Mouse (Mus musculus) spleen, postnatal 14 days (tissue): ENCODE measurements around the gene Btbd1.
A peak's percentile ranks its signal among the peaks of the same experiment; 100 is the strongest.

ENCODE experiments used
- DNase-seq, 2 experiments: peaks; one replicate each; pipeline ENCODE4 v3.0.0; 2021 to 2022; ENCODE audit warnings: low spot score in 2 of 2

Btbd1 gene

DNA sequence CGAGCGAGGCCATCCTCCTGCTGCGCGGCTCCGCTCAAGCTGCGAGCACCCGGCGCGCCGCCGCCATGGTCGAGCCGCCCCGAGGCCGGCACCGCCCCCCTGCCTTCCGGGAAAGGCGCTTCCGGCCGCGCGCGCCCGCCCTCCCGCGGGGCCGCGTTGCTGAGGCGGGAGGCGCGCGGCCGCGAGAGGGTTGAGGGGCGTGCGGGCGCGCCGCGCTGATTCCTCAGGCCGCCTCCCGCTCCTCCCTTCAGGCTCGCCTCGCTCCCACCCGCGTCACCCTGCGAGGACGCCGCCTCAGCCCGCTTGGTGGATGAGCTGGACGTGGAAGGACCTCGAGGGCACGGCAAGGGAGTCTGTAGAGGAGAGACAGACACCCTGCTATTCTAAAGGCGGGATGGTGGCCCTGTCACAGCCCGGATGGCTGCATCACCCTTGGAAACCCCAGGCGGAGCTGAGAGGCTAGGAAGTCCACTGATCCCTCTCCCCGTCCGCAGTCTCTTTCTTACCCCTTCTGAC, at the start of gene Btbd1:
TSS of gene Btbd1 (minus strand) at position 53 of the 516 bp plus-strand sequence.
- DNase-seq: peak; percentile 66 to 77

GRCm38 (mm10) chr7:81875372-81875771, 46.1 kb upstream of the Btbd1 start:
- DNase-seq: no peak

DNA sequence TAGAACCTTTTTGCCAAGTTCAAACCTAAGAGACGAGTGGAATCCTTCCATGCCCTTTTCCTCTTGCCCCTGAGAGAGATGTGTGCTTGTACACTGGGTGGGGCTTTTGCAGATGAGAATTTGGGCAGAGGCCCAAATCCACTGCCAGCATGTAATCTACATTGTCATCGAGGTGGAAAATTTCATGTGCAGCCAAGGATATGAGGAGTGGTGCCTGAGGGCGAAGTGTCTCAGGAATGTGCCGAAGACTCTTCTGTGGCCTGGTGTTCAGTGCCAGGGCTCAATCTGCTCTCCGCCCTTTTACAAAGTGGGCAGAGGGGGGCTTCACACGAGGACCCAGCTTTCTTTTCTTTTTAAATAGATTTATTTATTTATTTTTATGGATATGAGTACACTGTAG, 45.4 kb upstream of the Btbd1 start:
- no peak for DNase-seq

DNA sequence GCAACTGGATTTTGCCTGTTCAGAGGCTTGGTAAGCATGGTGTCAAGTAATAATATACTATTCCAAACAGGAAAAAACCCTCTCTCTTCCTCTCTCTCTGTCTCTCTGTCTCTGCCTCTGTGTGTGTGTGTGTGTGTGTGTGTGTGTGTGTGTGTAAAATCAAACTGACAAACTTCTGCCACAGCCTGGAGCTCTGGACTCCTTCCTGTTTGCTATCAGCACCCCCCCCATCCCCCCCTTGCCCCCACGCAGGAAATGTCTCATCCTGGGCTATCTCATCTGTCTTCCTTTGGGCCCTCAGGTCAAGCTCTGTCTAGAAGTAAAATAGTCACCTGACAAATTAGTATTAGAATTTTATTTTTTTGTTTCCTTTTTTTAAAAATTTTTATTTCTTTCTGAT, 44.6 kb upstream of the Btbd1 start:
- DNase-seq: no peak

DNA sequence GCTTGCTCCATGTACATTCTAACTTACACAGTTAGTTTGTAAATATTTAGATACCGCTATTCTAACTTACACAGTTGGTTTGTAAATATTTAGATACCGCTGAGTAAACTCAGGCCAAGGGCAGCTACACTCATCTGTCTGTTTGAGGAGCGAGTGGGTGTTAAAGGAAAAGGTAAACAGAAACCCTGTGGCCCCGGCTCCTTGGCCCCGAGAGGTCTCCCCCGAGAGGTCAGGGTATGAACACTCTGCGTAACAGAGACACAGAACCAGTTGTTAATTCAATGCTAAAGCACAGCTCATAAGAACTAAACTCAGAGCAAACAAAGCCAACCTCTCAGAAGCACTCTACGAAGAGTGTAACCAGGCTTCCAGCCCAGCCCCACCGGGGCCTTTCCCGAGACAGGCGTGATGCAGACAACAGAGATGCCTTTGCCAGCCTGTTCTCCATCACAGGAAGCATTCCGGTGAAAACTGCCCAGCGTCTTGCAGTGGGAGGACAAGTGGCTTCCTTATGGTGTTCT, 43.3 kb upstream of the Btbd1 start:
- DNase-seq: no peak

DNA sequence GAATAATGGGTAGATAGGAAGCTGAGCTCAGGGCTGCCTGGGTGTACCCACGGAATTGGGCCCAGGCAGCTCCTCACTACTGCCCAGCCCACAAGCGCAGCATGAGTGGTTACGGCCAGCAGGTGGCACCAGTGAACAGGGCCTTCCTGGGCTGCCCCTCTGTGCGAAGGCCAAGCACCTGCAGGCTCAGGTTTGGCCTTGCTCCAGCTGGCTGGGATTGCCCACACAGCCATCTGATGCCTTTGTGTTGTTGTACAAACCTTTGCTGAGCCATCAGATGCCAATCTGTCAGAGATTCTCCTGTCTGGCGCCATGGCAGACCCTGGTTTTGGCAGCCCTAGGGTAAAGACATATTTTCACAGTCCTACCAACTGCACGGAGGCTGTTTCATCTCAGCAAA, 38.9 kb upstream of the Btbd1 start:
- DNase-seq: peak; percentile 40 to 62

DNA sequence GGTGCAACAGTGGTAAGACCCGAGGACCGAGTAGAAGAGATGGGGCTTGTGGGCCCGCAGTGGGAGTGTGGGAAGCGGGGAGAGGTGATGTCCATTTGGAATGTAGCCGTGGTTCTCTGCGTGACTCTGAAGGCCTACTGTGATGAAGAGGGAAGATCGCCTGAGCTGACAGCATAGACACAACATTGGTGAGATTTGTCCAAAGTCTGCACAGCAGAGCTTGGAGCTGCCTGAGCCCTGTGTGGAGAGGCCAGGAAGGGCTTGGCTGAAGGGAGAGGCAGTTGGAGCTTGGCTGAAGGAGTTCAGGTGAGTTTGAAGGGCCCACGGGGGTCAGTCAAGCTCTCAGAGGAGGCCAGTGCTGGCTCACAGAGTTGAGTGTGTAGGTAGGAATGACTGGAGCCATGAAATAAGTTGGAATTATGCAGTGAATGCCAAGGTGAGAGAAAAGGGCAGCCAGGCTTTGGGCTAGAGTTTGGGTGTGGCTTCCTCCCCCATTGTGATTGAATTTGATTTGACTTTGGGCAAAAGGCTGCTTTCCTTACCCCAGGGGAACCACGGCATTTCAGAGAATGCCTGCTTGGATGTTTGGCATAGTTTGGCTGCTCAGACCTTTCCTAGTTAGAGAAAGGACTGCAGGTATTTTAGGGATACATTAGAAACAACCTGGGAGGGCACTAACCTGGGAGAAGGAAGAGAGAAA, 38.1 kb upstream of the Btbd1 start:
- no peak for DNase-seq

DNA sequence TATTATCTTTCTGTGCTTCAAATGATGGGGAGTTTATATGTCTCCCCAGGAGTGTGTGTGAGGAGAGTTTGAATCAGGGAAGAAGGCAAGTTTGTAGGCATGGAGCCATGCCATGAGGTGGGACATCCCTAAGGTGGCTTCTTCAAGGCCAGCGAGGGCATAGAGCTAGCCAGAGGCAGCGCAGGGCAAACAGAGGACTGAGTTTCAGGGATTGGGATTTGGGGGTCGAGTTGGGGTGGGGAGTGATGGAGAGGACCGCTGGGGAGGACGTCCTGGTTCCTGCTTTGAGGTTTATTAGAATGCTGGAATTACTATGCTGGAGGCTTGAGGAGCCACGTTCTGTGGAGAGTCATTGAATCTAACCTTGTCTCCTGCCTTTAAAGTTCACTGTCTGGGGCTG, 36.7 kb upstream of the Btbd1 start:
- no peak for DNase-seq

DNA sequence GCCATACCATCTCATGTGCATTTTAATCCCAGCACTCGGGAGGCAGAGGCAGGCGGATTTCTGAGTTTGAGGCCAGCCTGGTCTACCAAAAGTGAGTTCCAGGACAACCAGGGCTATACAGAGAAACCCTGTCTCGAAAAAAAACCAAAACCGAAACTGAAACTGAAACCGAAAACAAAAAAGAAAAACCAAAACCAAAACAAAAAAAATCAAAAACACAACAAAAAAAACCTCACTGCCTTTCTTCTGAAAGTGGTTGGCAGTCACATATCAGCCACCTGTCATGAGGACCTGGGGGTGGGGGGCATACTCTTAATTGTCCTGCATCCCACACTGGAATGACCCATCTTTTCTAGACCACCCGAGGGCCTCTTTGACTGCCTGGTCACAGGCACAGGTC, 35.3 kb upstream of the Btbd1 start:
- no peak for DNase-seq

- DNase-seq: peak; percentile 40 to 61
Measured at GRCm38 (mm10) chr7:81862587-81863583, 33.7 kb upstream of the Btbd1 start.

DNA sequence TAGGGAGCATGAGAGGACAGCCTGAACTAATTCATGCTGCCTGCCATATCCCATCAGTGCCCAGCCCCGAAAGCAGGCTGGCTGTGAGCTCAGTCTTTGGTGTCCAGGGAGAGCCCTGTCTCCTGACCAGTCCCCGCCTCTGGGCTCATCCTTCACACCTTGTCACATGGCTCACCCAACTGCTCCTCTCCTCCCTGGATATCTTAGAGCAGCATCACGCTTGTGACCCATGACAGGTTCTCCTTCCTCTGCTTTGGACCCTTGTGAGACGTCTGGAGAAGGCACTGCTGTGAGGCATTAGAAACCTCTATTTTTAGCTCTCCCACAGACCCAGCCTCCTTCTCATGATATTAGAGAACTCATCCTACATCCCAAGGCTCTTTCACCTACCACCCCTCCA, 32.7 kb upstream of the Btbd1 start:
- peak in 1 of 2 experiments; percentile 5 for DNase-seq

GRCm38 (mm10) chr7:81861461-81861860, 32.2 kb upstream of the Btbd1 start:
- DNase-seq: no peak

- no peak for DNase-seq
Measured at GRCm38 (mm10) chr7:81860996-81861395, 31.8 kb upstream of the Btbd1 start.

- DNase-seq: no peak
Measured at GRCm38 (mm10) chr7:81860071-81860470, 30.8 kb upstream of the Btbd1 start.

DNA sequence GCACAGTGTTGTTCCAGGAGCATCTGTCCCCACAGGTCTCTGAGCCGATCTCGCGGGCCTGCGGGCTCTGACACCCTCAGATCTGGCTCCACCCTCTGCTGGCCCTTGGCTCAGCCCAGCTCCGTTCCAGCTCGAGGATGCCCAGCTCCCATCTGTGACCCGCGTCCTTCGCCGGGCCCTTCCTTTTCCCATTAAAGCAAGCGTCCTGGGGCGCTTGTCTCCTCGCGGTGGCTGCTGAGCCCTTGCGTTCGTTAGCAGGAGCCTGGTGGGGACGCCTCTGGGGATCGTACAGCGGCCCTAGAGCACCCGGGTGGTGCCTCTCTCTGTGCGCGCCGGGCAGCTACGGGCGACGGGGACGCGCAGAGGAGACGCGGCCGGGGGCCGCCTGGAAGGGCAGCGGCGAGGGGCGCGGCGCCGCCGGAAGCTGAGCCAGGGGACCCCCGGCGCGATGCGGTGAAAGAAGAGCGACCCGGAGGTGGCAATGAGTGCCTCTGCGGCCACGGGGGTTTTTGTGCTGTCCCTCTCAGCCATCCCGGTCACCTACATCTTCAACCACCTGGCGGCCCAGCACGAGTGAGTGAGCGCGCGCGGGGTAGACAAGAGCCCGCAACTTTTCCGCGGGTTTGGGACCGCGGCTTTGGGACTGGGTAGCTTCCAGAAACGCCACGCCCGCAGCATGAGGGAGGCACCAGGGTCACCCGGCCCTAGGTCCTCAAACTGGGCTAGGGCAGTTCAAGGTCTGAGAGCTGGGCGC, 29.9 kb upstream of the Btbd1 start, which contains the start of gene Tm6sf1:
TSS of gene Tm6sf1 (plus strand) at position 34 of the 754 bp plus-strand sequence.
- peak in 1 of 2 experiments; percentile 8 for DNase-seq

- DNase-seq: no peak
Measured at GRCm38 (mm10) chr7:81858236-81858635, 29.0 kb upstream of the Btbd1 start.

GRCm38 (mm10) chr7:81856221-81856620, 27.0 kb upstream of the Btbd1 start:
- no peak for DNase-seq

GRCm38 (mm10) chr7:81855694-81856093, 26.5 kb upstream of the Btbd1 start, which contains the start of gene Gm10160:
TSS of gene Gm10160 (minus strand) at chr7:81855794.
- DNase-seq: no peak

DNA sequence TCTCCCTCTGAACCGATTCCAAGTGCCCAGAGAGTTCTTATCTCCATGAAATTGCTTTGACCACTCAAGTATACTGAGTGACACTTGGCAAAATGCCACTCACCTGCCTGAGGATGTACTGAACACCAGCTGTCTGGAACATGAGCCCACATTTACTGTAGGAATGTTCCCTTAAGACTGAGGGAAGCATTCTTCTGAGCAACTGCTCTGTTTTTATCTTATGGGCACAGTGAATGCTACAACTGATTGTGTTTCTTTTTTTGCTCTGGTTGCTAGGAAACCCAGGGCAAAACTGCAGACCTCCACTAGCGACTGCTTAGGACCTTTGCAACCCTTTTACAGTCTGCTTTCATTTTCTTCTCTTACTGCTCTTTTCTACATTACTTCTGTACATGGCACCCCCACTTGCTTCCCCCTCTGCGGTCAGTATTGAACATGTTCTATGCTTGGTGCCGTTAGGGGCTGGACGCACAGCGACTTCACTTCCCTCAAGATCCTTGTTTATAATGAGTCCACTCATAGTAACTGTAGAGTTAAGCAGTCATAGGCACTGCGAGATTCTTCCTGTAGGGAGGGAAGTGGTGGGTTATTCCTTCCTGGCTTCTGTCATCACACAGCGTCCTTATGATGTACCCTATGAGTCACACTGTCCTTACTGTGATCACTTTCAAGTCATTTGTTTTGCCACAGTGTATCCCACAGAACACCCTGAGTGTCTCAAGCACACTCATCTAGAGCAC, 25.5 kb upstream of the Btbd1 start:
- DNase-seq: no peak

- no peak for DNase-seq
Measured at GRCm38 (mm10) chr7:81851706-81852105, 22.5 kb upstream of the Btbd1 start.

DNA sequence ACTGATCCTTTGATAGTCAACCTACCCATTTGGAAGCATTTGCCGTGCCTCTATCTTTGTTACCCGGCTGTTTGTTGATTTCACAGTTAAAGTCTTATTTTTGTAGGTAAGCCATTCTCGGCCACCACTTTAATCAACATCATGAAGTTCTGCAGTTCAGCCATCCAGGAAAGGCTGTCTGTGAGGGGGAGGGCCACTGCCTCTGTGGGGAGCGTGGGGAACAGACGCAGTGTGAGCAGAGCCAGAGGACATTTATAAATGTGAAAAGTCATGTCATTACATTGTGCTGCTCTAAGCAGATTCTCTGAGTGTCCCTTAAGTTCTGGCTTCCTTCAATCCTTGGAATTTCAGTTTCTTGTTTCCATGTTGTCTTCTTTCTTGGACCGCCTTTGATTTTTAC, 20.9 kb upstream of the Btbd1 start:
- DNase-seq: no peak
